Mouse (Mus musculus): ENCODE measurements around the gene Ccpg1. TPM values are rescaled to one million over a fixed set of nuclear protein-coding genes. Genes with fewer than 3 reads are reported as not detected.

The Ccpg1 gene
- total RNA-seq, 2 experiments from 2014 or later, result 53.4 to 53.9 TPM

GRCm38 (mm10) chr9:72991420-72991819 lies 6.2 kb downstream of the Ccpg1 start:
- no peak for DNase-seq
- intact Hi-C loops (cut with DNase I), result no loop called here

GRCm38 (mm10) chr9:72992576-72992975 lies 7.3 kb downstream of the Ccpg1 start:
- intact Hi-C loops (cut with DNase I), result no loop called here
- DNase-seq, result no peak

GRCm38 (mm10) chr9:72996167-72996566 lies 10.9 kb downstream of the Ccpg1 start:
- intact Hi-C loops (cut with DNase I), result no loop called here
- no peak for DNase-seq

GRCm38 (mm10) chr9:72996806-72997205 lies 11.6 kb downstream of the Ccpg1 start:
- intact Hi-C loops (cut with DNase I), result no loop called here
- no peak for DNase-seq

GRCm38 (mm10) chr9:73000487-73000886 lies 15.3 kb downstream of the Ccpg1 start:
- intact Hi-C loops (cut with DNase I), result no loop called here
- DNase-seq, result no peak

- no peak for DNase-seq
- intact Hi-C loops (cut with DNase I), result no loop called here
These were observed 16.2 kb downstream of the Ccpg1 start for GRCm38 (mm10) chr9:73001314-73002011.

- intact Hi-C loops (cut with DNase I), result no loop called here
- DNase-seq, result no peak
These were observed 16.9 kb downstream of the Ccpg1 start for GRCm38 (mm10) chr9:73002177-73002576.

- no peak for DNase-seq
- intact Hi-C loops (cut with DNase I), result no loop called here
These were observed 18.8 kb downstream of the Ccpg1 start for GRCm38 (mm10) chr9:73004076-73004475.

- intact Hi-C loops (cut with DNase I), result no loop called here
- DNase-seq, result no peak
These were observed 19.9 kb downstream of the Ccpg1 start for GRCm38 (mm10) chr9:73005106-73005505.

GRCm38 (mm10) chr9:73006175-73006574 lies 20.9 kb downstream of the Ccpg1 start:
- intact Hi-C loops (cut with DNase I), result no loop called here
- DNase-seq, result no peak

- DNase-seq, result no peak
- intact Hi-C loops (cut with DNase I), result no loop called here
These were observed 23.2 kb downstream of the Ccpg1 start for GRCm38 (mm10) chr9:73008384-73008783.

GRCm38 (mm10) chr9:73012629-73013028 lies 27.4 kb downstream of the Ccpg1 start:
- intact Hi-C loops (cut with DNase I), result no loop called here
- no peak for DNase-seq

- no peak for DNase-seq
- intact Hi-C loops (cut with DNase I), result no loop called here
These were observed 29.5 kb downstream of the Ccpg1 start for GRCm38 (mm10) chr9:73014724-73015123.

GRCm38 (mm10) chr9:73019841-73020240 lies 34.6 kb downstream of the Ccpg1 start:
- no peak for DNase-seq
- intact Hi-C loops (cut with DNase I), result no loop called here

- intact Hi-C loops (cut with DNase I), result no loop called here
- DNase-seq, result no peak
These were observed 35.4 kb downstream of the Ccpg1 start for GRCm38 (mm10) chr9:73020566-73021097.

- intact Hi-C loops (cut with DNase I), result no loop called here
- DNase-seq, result peak; percentile 15 to 30
These were observed 40.8 kb downstream of the Ccpg1 start for GRCm38 (mm10) chr9:73025818-73026636.

GRCm38 (mm10) chr9:73030443-73030842 lies 45.2 kb downstream of the Ccpg1 start:
- DNase-seq, result no peak
- intact Hi-C loops (cut with DNase I), result no loop called here

GRCm38 (mm10) chr9:73031421-73031820 lies 46.2 kb downstream of the Ccpg1 start:
- DNase-seq, result no peak
- intact Hi-C loops (cut with DNase I), result no loop called here

- DNase-seq, result no peak
- intact Hi-C loops (cut with DNase I), result no loop called here
These were observed 48.2 kb downstream of the Ccpg1 start for GRCm38 (mm10) chr9:73033406-73033805.

- peak; percentile 93 to 94 for DNase-seq
- intact Hi-C loops (cut with DNase I), result no loop called here
These were observed 54.2 kb downstream of the Ccpg1 start for GRCm38 (mm10) chr9:73039222-73039945.

GRCm38 (mm10) chr9:73040080-73040479 lies 54.9 kb downstream of the Ccpg1 start, which contains the start of gene Pigb:
TSS of gene Pigb (minus strand) at chr9:73040378.
- no peak for DNase-seq
- intact Hi-C loops (cut with DNase I), result loop anchor here (5.0 kb wide), 1 partner anchor 73 kb away; no protein-coding TSS in a partner anchor
